Mouse (Mus musculus) brain, embryonic 14.5 days (tissue): Measurements from ENCODE around the gene Tmem102. TPM values are rescaled to one million over a fixed set of nuclear protein-coding genes. Genes with fewer than 3 reads are reported as not detected.

Experiments used
- DNase-seq: peaks from one replicate; pipeline ENCODE4 v3.0.0-alpha.2; 2011; ENCODE audit warnings: low read depth
- CTCF ChIP-seq: fragments of 200-500 bp; IDR thresholded peaks from 2 replicates; pipeline ENCODE4 v1.5.1; 2012; ENCODE audit warnings: inconsistent platforms, mild to moderate bottlenecking, moderate library complexity, borderline replicate concordance; ENCODE audit not compliant: insufficient read depth, insufficient read length; ENCODE audit errors: extremely low read depth
- POLR2A ChIP-seq: fragments of 200-500 bp; IDR thresholded peaks from 2 replicates; pipeline ENCODE4 v1.6.1; 2012; ENCODE audit warnings: mild to moderate bottlenecking, inconsistent platforms, borderline replicate concordance; ENCODE audit not compliant: poor library complexity, insufficient read depth, insufficient read length, severe bottlenecking; ENCODE audit errors: extremely low read depth
- polyA plus RNA-seq: library from polyadenylated mRNA; depleted of rRNA; stranded (reverse); fragments of >200 nt; gene quantifications from 2 replicates; pipeline ENCODE4 v1.2.3, GENCODE M21; 2012; rRNA removed

Gene Tmem102
- polyA plus RNA-seq, 1 experiment: 0.36 TPM

DNA sequence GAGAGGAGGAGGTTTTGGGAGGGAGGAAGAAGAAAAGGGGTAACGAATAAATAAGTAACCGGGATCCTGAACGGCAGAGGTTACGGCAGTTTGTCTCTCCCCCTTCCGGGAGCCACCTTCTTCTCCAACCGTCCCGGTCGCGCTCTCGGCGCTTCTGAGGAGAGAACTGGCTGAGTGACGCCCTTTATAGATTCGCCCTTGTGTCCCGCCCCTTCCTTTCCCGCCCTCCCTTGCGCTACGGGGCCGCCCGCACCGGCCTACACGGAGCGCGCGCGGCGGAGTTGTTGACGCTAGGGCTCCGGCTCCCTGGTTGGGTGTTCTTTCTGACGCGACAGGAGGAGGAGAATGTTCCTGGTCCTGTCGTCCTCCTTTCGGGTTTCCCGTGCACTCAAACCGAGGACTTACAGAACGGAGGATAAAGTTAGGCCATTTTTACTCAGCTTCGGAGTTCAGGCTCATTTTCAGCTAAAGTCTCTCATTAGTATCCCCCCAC, 46.9 kb downstream of the Tmem102 start, which contains the start of gene Polr2a:
Gene Polr2a, minus strand, starts transcription at position 160 of the 493 bp plus-strand sequence.
- peak; percentile 99 for DNase-seq

DNA sequence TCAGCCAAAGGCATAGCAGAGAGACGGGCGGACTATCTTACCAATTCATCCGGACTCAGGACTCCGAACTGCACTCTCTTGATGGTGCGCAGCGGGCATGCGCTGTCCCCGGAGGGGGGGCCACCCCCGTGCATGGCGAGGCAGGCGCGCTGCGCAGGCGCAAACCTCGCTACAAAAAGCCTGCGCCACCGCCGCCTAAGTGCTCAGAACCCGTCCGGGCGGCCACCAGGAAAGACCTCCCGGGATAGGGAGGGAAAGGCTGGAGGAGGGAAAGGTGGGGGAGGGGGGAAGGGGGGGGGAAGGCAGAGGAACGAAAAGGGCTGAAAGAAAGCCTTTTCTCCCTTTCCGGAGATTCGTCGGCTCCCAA, 47.4 kb downstream of the Tmem102 start:
- TF ChIP-seq CTCF (no peak), POLR2A (no peak)
- DNase-seq: peak; percentile 98

More for the DNA sequence above, 46.9 kb downstream of the Tmem102 start, which contains the start of gene Polr2a:
- TF ChIP-seq POLR2A (peak; percentile 100), CTCF (no peak)

DNA sequence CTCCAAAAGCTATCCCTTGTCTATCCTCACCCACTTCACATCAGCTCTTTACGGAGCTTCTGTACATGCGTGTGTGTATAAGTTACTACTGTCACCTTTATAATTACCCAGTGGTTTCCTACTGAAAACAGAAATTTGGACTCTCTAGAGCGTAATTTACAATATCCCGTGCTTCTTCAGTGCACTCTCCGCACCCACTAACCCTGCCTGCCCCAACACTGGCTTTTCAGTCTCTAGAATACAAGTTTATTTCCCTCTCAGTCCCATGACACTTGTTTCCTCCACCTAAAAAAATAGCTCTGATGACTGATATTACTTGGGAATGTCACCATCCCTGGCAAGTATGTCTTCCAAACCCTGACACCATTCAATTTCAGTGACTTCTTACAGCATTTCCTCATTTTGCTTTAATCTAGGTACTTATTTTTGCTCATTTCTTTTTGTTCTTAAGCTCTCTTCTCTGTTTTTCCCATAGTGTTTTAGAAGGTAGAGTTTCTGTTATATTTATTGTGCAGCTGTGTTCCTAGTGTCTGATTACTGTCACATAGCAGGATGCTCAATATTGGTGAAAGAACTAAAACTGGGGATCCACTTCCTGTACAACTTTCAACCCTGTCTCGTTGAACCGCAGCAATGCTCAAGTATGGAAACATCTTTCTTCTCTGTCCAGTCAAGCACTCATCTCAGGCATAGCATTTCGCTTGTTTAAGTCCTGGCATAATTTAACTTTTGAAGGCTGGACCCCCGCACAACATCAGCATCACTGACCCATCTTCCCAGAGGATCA, 47.9 kb downstream of the Tmem102 start:
- TF ChIP-seq CTCF (no peak), POLR2A (no peak)
- DNase-seq: no peak

DNA sequence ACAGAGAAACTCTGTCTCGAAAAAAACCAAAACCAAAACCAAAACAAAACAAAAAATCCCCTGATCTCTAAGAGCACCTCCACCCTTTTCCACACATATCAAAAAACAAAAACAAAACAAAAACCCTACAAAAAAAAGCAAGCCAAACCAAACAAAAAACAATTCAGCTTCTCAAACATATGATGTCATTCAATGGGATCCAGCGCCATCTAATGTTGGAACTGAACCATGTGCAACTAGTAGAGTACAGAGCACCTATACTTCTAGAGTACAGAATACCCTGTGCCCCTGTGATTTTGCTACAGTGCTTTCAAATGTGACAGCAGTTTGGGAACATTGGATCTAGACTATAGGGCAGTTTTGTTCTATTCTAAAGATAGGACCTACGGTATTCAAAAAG, 50.7 kb downstream of the Tmem102 start:
- DNase-seq: peak; percentile 85
- TF ChIP-seq CTCF (peak; percentile 36; the same call in 1 of the 2 replicates), POLR2A (no peak)

DNA sequence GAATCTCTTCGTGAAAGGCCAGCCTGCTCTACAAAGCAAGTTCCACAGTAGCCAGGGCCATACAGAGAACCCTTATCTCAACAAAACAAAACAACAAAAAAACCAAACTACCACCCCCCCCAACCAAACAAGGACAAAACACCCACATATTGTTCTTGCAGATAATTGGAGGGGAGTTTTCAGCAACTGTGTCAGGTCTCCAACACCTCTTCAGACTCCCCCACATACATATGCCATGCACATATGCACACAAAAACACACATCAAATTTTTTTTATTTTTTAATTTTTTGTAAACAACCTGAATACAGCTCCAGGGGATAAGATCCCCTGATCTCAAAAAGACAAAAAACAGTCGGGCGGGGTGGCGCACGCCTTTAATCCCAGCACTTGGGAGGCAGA, 51.2 kb downstream of the Tmem102 start:
- no peak for DNase-seq
- TF ChIP-seq CTCF (no peak), POLR2A (no peak)

Other genes with a start within 250 kb of the Tmem102 start
- 187 and 206 TPM in 2 replicates for gene Efnb3, start 245.4 kb downstream of the Tmem102 start, polyA plus RNA-seq
- gene Wrap53, start 225.4 kb downstream of the Tmem102 start, polyA plus RNA-seq: 20.9 and 27.0 TPM in 2 replicates
- gene Trp53, start 225.3 kb downstream of the Tmem102 start, polyA plus RNA-seq: 93.6 and 131 TPM in 2 replicates
- gene Atp1b2, start 199.7 kb downstream of the Tmem102 start, polyA plus RNA-seq: 44.3 and 74.7 TPM in 2 replicates
- 0.08 TPM in 1 of 2 replicates, not detected in the other for gene Shbg, start 187.7 kb downstream of the Tmem102 start, polyA plus RNA-seq
- 13.7 and 17.8 TPM in 2 replicates for gene Sat2, start 183.6 kb downstream of the Tmem102 start, polyA plus RNA-seq
- 129 and 151 TPM in 2 replicates for gene Fxr2, start 172.6 kb downstream of the Tmem102 start, polyA plus RNA-seq
- gene Sox15, start 150.3 kb downstream of the Tmem102 start, polyA plus RNA-seq: 0.42 TPM in 1 of 2 replicates, not detected in the other
- gene Mpdu1, start 143.0 kb downstream of the Tmem102 start, polyA plus RNA-seq: 133 and 185 TPM in 2 replicates
- 7.8 and 10.8 TPM in 2 replicates for gene Cd68, start 139.5 kb downstream of the Tmem102 start, polyA plus RNA-seq
- 894 and 1,040 TPM in 2 replicates for gene Eif4a1, start 133.2 kb downstream of the Tmem102 start, polyA plus RNA-seq
- gene Senp3, start 123.5 kb downstream of the Tmem102 start, polyA plus RNA-seq: 139 and 167 TPM in 2 replicates
- 0.55 and 0.71 TPM in 2 replicates for gene Tnfsf13, start 119.8 kb downstream of the Tmem102 start, polyA plus RNA-seq
- gene Tnfsf12, start 109.8 kb downstream of the Tmem102 start, polyA plus RNA-seq: 5.3 and 6.0 TPM in 2 replicates
- 0.77 and 1.2 TPM in 2 replicates for gene Tnfsfm13, start 109.5 kb downstream of the Tmem102 start, polyA plus RNA-seq
- 35.8 and 71.0 TPM in 2 replicates for gene Polr2a, start 47.0 kb downstream of the Tmem102 start, polyA plus RNA-seq
- 0.68 and 1.1 TPM in 2 replicates for gene Slc35g3, start 43.7 kb downstream of the Tmem102 start, polyA plus RNA-seq
- 10.0 and 12.1 TPM in 2 replicates for gene Zbtb4, start 39.7 kb downstream of the Tmem102 start, polyA plus RNA-seq
- gene Chrnb1, start 9.7 kb downstream of the Tmem102 start, polyA plus RNA-seq: 3.0 and 4.2 TPM in 2 replicates
- 20.4 and 20.9 TPM in 2 replicates for gene Fgf11, start 3.8 kb downstream of the Tmem102 start, polyA plus RNA-seq
- not detected in 2 replicates for gene Gm39566, start 9.7 kb upstream of the Tmem102 start, polyA plus RNA-seq
- not detected in 2 replicates for gene Spem2, start 12.8 kb upstream of the Tmem102 start, polyA plus RNA-seq
- 1.3 and 1.4 TPM in 2 replicates for gene Spem1, start 16.6 kb upstream of the Tmem102 start, polyA plus RNA-seq
- gene Nlgn2, start 32.2 kb upstream of the Tmem102 start, polyA plus RNA-seq: 123 and 183 TPM in 2 replicates
- 167 and 271 TPM in 2 replicates for gene Tmem256, start 32.9 kb upstream of the Tmem102 start, polyA plus RNA-seq
- 86.3 and 105 TPM in 2 replicates for gene Plscr3, start 40.8 kb upstream of the Tmem102 start, polyA plus RNA-seq
- gene Tnk1, start 53.1 kb upstream of the Tmem102 start, polyA plus RNA-seq: 0.18 and 0.29 TPM in 2 replicates
- gene Tmem95, start 72.4 kb upstream of the Tmem102 start, polyA plus RNA-seq: not detected in 2 replicates
- gene Kctd11, start 75.8 kb upstream of the Tmem102 start, polyA plus RNA-seq: 1.6 and 1.9 TPM in 2 replicates
- 0.59 and 0.82 TPM in 2 replicates for gene Acap1, start 89.9 kb upstream of the Tmem102 start, polyA plus RNA-seq
- gene 2810408A11Rik, start 95.4 kb upstream of the Tmem102 start, polyA plus RNA-seq: 8.5 and 9.5 TPM in 2 replicates
- gene Neurl4, start 95.4 kb upstream of the Tmem102 start, polyA plus RNA-seq: 118 and 129 TPM in 2 replicates
- gene Gps2, start 108.3 kb upstream of the Tmem102 start, polyA plus RNA-seq: 80.8 and 109 TPM in 2 replicates
- gene Eif5a, start 116.3 kb upstream of the Tmem102 start, polyA plus RNA-seq: 727 and 821 TPM in 2 replicates
- 45.0 and 67.9 TPM in 2 replicates for gene Ybx2, start 130.2 kb upstream of the Tmem102 start, polyA plus RNA-seq
- 5.2 and 12.5 TPM in 2 replicates for gene Slc2a4, start 142.6 kb upstream of the Tmem102 start, polyA plus RNA-seq
- 0.33 and 0.38 TPM in 2 replicates for gene Cldn7, start 159.2 kb upstream of the Tmem102 start, polyA plus RNA-seq
- gene Ctdnep1, start 175.5 kb upstream of the Tmem102 start, polyA plus RNA-seq: 98.1 and 110 TPM in 2 replicates
- gene Elp5, start 176.9 kb upstream of the Tmem102 start, polyA plus RNA-seq: 127 and 159 TPM in 2 replicates
- 457 and 501 TPM in 2 replicates for gene Gabarap, start 185.5 kb upstream of the Tmem102 start, polyA plus RNA-seq
- 49.2 and 54.9 TPM in 2 replicates for gene Phf23, start 190.2 kb upstream of the Tmem102 start, polyA plus RNA-seq
- 36.8 and 45.7 TPM in 2 replicates for gene Dvl2, start 195.0 kb upstream of the Tmem102 start, polyA plus RNA-seq
- 36.0 and 43.9 TPM in 2 replicates for gene Acadvl, start 209.8 kb upstream of the Tmem102 start, polyA plus RNA-seq
- gene Dlg4, start 211.3 kb upstream of the Tmem102 start, polyA plus RNA-seq: 231 and 306 TPM in 2 replicates
- gene Asgr1, start 248.5 kb upstream of the Tmem102 start, polyA plus RNA-seq: 1.2 and 1.8 TPM in 2 replicates